Mouse (Mus musculus) myocyte (in vitro differentiated cells): ENCODE measurements around the gene Igtp.

Experiments
- MAX ChIP-seq: IDR thresholded peaks from one replicate; pipeline ENCODE4 v1.6.1; 2011; ENCODE audit warnings: low read depth, mild to moderate bottlenecking, control low read depth
- POLR2A ChIP-seq: IDR thresholded peaks from one replicate; pipeline ENCODE4 v1.6.1; 2011; ENCODE audit warnings: low read depth, mild to moderate bottlenecking, control low read depth, moderate library complexity; ENCODE audit not compliant: insufficient read length
- TCF12 ChIP-seq: IDR thresholded peaks from one replicate; pipeline ENCODE4 v1.6.1; 2011; ENCODE audit warnings: mild to moderate bottlenecking, control low read depth; ENCODE audit not compliant: poor library complexity, insufficient read depth, severe bottlenecking

- no peak for TF ChIP-seq TCF12
- TF ChIP-seq POLR2A: no peak
- no peak for TF ChIP-seq MAX
These were observed 42.5 kb upstream of the Igtp start for GRCm38 (mm10) chr11:58156871-58157270.
